18 mouse cellular contexts compared by ENCODE assay signal in genomic region chr5:66957656-66958055, GRCm38 (mm10).
A peak's percentile ranks its signal among the peaks of the same experiment; 100 is the strongest.
DNase-seq lines count a peak whose midpoint lies in the region; ATAC-seq and TF ChIP-seq lines count a peak whose summit lies in the region.
"Had no signal": no experiment of that assay in that cellular context is flagged by ENCODE, and none has a peak within 500 bp of the region (broad histone marks: within the 10 kb centered on the region; RNA-seq: fewer than 3 reads in every experiment).

No protein-coding gene starts in this region.

- ATAC-seq in lung, embryonic 16.5 days (ENCODE audit: low read depth), result peak; percentile 34; the same call in 1 of the 2 replicates
- no peak for ATAC-seq in embryonic facial prominence, embryonic 11.5 days (replicated peaks; ENCODE audit: insufficient number of reproducible peaks, low FRiP score, low TSS enrichment, low read depth)
- no peak for ATAC-seq in embryonic facial prominence, embryonic 14.5 days (ENCODE audit: low read depth)
- ATAC-seq in limb, embryonic 14.5 days (ENCODE audit: low FRiP score, low read depth), result no peak
- ATAC-seq in forebrain, embryonic 15.5 days (replicated peaks), result no peak
- ATAC-seq: forebrain, postnatal 0 days; hindbrain, embryonic 16.5 days; inflammation-experienced regulatory T-cells, adult 6 months had no signal

- H3K9ac ChIP-seq in lung, embryonic 16.5 days (ENCODE audit: low read length), result no peak overlapping the region
- H3K9ac ChIP-seq in embryonic facial prominence, embryonic 11.5 days (replicated peaks; ENCODE audit: low read length), result no peak overlapping the region
- H3K9ac ChIP-seq in embryonic facial prominence, embryonic 14.5 days (ENCODE audit: low read depth, low read length), result no peak overlapping the region
- no peak overlapping the region for H3K9ac ChIP-seq in limb, embryonic 14.5 days (ENCODE audit: low read depth, low read length, severe bottlenecking)
- no peak overlapping the region for H3K9ac ChIP-seq in forebrain, embryonic 15.5 days (replicated peaks)
- H3K9ac ChIP-seq: forebrain, embryonic 12.5 days; forebrain, postnatal 0 days; hindbrain, embryonic 12.5 days had no signal

- H3K27ac ChIP-seq in lung, embryonic 16.5 days (ENCODE audit: low read length), result no peak overlapping the region
- H3K27ac ChIP-seq in embryonic facial prominence, embryonic 11.5 days (replicated peaks; ENCODE audit: low read depth, low read length), result no peak overlapping the region
- H3K27ac ChIP-seq in embryonic facial prominence, embryonic 14.5 days (replicated peaks; ENCODE audit: low read depth, low read length), result no peak overlapping the region
- 0 out of 2 replicates have a peak overlapping the region, but pooled peaks have one; percentile 43 for H3K27ac ChIP-seq in limb, embryonic 14.5 days (replicated peaks; ENCODE audit: low read depth, low read length)
- no peak overlapping the region for H3K27ac ChIP-seq in forebrain, embryonic 15.5 days (replicated peaks)
- H3K27ac ChIP-seq: forebrain, embryonic 12.5 days; heart, embryonic 10.5 days; hindbrain, embryonic 12.5 days had no signal

- H3K4me1 ChIP-seq in lung, embryonic 16.5 days (replicated peaks; ENCODE audit: control insufficient read depth, insufficient read depth, low read length), result 0 out of 2 replicates have a peak, but pooled peaks cover 5% of the 10 kb centered on the region
- H3K4me1 ChIP-seq in embryonic facial prominence, embryonic 11.5 days (ENCODE audit: control insufficient read depth, insufficient read depth, low read length), result no peaks in the 10 kb centered on the region; the same call in 1 of the 2 replicates
- H3K4me1 ChIP-seq in embryonic facial prominence, embryonic 14.5 days (ENCODE audit: control insufficient read depth, insufficient read depth, low read length), result peaks cover 23% of the 10 kb centered on the region
- peaks cover 16% of the 10 kb centered on the region for H3K4me1 ChIP-seq in limb, embryonic 14.5 days (ENCODE audit: control insufficient read depth, insufficient read depth, low read length)
- H3K4me1 ChIP-seq in forebrain, embryonic 15.5 days, result peaks cover 23% of the 10 kb centered on the region
- H3K4me1 ChIP-seq: heart, embryonic 10.5 days; hindbrain, embryonic 12.5 days had no signal

- no peaks in the 10 kb centered on the region for H3K27me3 ChIP-seq in lung, embryonic 16.5 days (ENCODE audit: control insufficient read depth, insufficient read depth, low read depth, low read length)
- no peaks in the 10 kb centered on the region for H3K27me3 ChIP-seq in embryonic facial prominence, embryonic 11.5 days (ENCODE audit: control insufficient read depth, insufficient read depth, low read length)
- H3K27me3 ChIP-seq in embryonic facial prominence, embryonic 14.5 days (replicated peaks; ENCODE audit: control insufficient read depth, insufficient read depth, low read length), result no peaks in the 10 kb centered on the region
- no peaks in the 10 kb centered on the region for H3K27me3 ChIP-seq in limb, embryonic 14.5 days (ENCODE audit: control insufficient read depth, insufficient read depth, low read length)
- no peaks in the 10 kb centered on the region for H3K27me3 ChIP-seq in forebrain, embryonic 15.5 days
- H3K27me3 ChIP-seq: forebrain, embryonic 12.5 days; hindbrain, embryonic 12.5 days had no signal

- peaks cover 7% of the 10 kb centered on the region; the same call in 1 of the 2 replicates for H3K9me3 ChIP-seq in lung, embryonic 16.5 days (ENCODE audit: control insufficient read depth, low read length)
- H3K9me3 ChIP-seq in embryonic facial prominence, embryonic 11.5 days (replicated peaks; ENCODE audit: control insufficient read depth, low read length), result no peaks in the 10 kb centered on the region
- 0 out of 2 replicates have a peak, but pooled peaks cover 4% of the 10 kb centered on the region for H3K9me3 ChIP-seq in embryonic facial prominence, embryonic 14.5 days (ENCODE audit: control insufficient read depth, low read length)
- H3K9me3 ChIP-seq in limb, embryonic 14.5 days (ENCODE audit: control insufficient read depth, low read length), result peaks cover 3% of the 10 kb centered on the region; the same call in 1 of the 2 replicates
- no peaks in the 10 kb centered on the region for H3K9me3 ChIP-seq in forebrain, embryonic 15.5 days
- H3K9me3 ChIP-seq: heart, embryonic 10.5 days; hindbrain, embryonic 12.5 days had no signal

- H3K4me2 ChIP-seq in lung, embryonic 16.5 days (ENCODE audit: low read depth, low read length), result no peak overlapping the region
- no peak overlapping the region for H3K4me2 ChIP-seq in embryonic facial prominence, embryonic 11.5 days (ENCODE audit: low read depth, low read length)
- no peak overlapping the region for H3K4me2 ChIP-seq in embryonic facial prominence, embryonic 14.5 days (ENCODE audit: low read depth, low read length)
- H3K4me2 ChIP-seq in limb, embryonic 14.5 days (replicated peaks; ENCODE audit: low read depth, low read length, severe bottlenecking), result no peak overlapping the region
- no peak overlapping the region for H3K4me2 ChIP-seq in forebrain, embryonic 15.5 days (replicated peaks)
- H3K4me2 ChIP-seq: forebrain, embryonic 12.5 days; hindbrain, embryonic 12.5 days had no signal

- TF ChIP-seq POLR2A in limb, embryonic 14.5 days (IDR thresholded peaks at IDR 0.05; ENCODE audit: borderline replicate concordance, extremely low read depth, insufficient read depth, insufficient read length), result no peak

- 66% methylated on average over 10 of the region's 10 CpGs for WGBS in lung, embryonic 16.5 days
- 47% methylated on average over 10 of the region's 10 CpGs for WGBS in embryonic facial prominence, embryonic 11.5 days
- WGBS in embryonic facial prominence, embryonic 14.5 days, result 46% methylated on average over 10 of the region's 10 CpGs
- 59% methylated on average over 10 of the region's 10 CpGs for WGBS in limb, embryonic 14.5 days
- WGBS in forebrain, embryonic 15.5 days, result 88% methylated on average over 10 of the region's 10 CpGs

- no peak for DNase-seq in lung, postnatal 4 days
- DNase-seq in embryonic facial prominence, embryonic 11.5 days (ENCODE audit: low spot score), result peak; percentile 61
- peak; percentile 22 for DNase-seq in embryonic facial prominence, embryonic 14.5 days (ENCODE audit: low spot score)
- DNase-seq in limb, embryonic 14.5 days (ENCODE audit: low spot score), result no peak
- DNase-seq in gastrocnemius, postnatal 10 days, result no peak
- DNase-seq: adrenal gland, adult 2 months; adrenal gland, postnatal 25 days; cerebellum, adult 2 months; forebrain, postnatal 0 days; gastrocnemius, postnatal 25 days; heart, postnatal 4 days had no signal

- peaks cover 18% of the 10 kb centered on the region for H3K36me3 ChIP-seq in lung, embryonic 16.5 days (ENCODE audit: control insufficient read depth, insufficient read depth, low read length)
- H3K36me3 ChIP-seq in embryonic facial prominence, embryonic 11.5 days (replicated peaks; ENCODE audit: control insufficient read depth, insufficient read depth, low read depth, low read length), result no peaks in the 10 kb centered on the region
- H3K36me3 ChIP-seq in embryonic facial prominence, embryonic 14.5 days (ENCODE audit: control insufficient read depth, insufficient read depth, low read length), result no peaks in the 10 kb centered on the region
- H3K36me3 ChIP-seq in limb, embryonic 14.5 days (ENCODE audit: control insufficient read depth, insufficient read depth, low read length), result 0 out of 2 replicates have a peak, but pooled peaks cover 3% of the 10 kb centered on the region
- H3K36me3 ChIP-seq in forebrain, embryonic 15.5 days, result no peaks in the 10 kb centered on the region
- H3K36me3 ChIP-seq: forebrain, embryonic 12.5 days; hindbrain, embryonic 12.5 days had no signal

- H3K4me3 ChIP-seq in lung, embryonic 16.5 days (ENCODE audit: low read length), result no peak overlapping the region
- no peak overlapping the region for H3K4me3 ChIP-seq in embryonic facial prominence, embryonic 11.5 days (ENCODE audit: low read depth, low read length)
- no peak overlapping the region for H3K4me3 ChIP-seq in embryonic facial prominence, embryonic 14.5 days (ENCODE audit: low read depth, low read length)
- H3K4me3 ChIP-seq in limb, embryonic 14.5 days (replicated peaks; ENCODE audit: low read length), result no peak overlapping the region
- H3K4me3 ChIP-seq in forebrain, embryonic 15.5 days, result no peak overlapping the region
- H3K4me3 ChIP-seq: forebrain, embryonic 12.5 days; heart, embryonic 10.5 days; hindbrain, embryonic 12.5 days had no signal

Comparison
In these comparisons a context has a peak if more than half of its experiments do, and no peak if none do; other contexts are left out.
1. DNase-seq: peak in embryonic facial prominence, embryonic 11.5 days (single experiment) and embryonic facial prominence, embryonic 14.5 days (single experiment); none in lung, postnatal 4 days (0 of 2), limb, embryonic 14.5 days (single experiment) and gastrocnemius, postnatal 10 days (single experiment).